Mouse (Mus musculus): Measurements from ENCODE around the gene Adgrl4.

GRCm38 (mm10) chr3:151465215-151465614, 27.5 kb downstream of the Adgrl4 start:
- TF ChIP-seq GATA1 (IDR thresholded peaks at IDR 0.05; ENCODE audit: borderline replicate concordance, low read length) = no peak
- TF ChIP-seq FLI1 (IDR thresholded peaks at IDR 0.05; ENCODE audit: low read length) = no peak
